Mouse (Mus musculus): ENCODE measurements around the gene Lipo3.
"Not testable (repeated sequence)": the region's sequence is repeated elsewhere in the genome, so short reads cannot be mapped to it uniquely, and the experiment has no call there.

DNA sequence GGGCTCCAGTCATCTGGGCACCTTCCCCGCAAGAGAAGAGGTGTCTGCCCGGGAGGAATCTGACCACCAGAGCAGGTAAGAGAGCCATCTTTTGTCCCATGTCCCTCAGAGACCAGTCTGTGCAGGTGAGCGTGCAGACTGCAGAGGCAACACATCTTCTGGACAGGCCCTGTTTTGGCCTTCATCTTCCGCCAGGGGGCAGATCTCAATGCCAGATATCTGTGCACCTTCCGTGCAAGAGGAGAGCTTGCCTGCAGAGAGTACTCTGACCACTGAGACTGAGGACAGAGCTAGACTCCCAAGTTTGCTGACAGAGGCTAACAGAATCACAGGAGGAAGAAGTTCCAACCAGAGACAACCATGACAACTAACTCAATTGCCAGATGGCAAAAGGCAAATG lies 193.2 kb downstream of the Lipo3 start:
- not testable (repeated sequence) for TF ChIP-seq CTCF (IDR thresholded peaks at IDR 0.05; ENCODE audit: control insufficient read depth, insufficient read depth, insufficient read length); MYOG (IDR thresholded peaks at IDR 0.05; ENCODE audit: control insufficient read depth, extremely low read depth, insufficient read length); MYOD1 (IDR thresholded peaks at IDR 0.05; ENCODE audit: control insufficient read depth, insufficient read length, low read depth); USF1 (IDR thresholded peaks at IDR 0.05; ENCODE audit: low read depth); MAX (IDR thresholded peaks at IDR 0.05); CEBPB (IDR thresholded peaks at IDR 0.05; ENCODE audit: low read depth)

Measured in C2C12 (cell line).